Mouse (Mus musculus): ENCODE data around the gene Gm13212. TPM values are rescaled to one million over a fixed set of nuclear protein-coding genes. Genes with fewer than 3 reads are reported as not detected.
"Not testable (repeated sequence)": the region's sequence is repeated elsewhere in the genome, so short reads cannot be mapped to it uniquely, and the experiment has no call there.

The Gm13212 gene
- 0.55 and 1.00 TPM in 2 replicates for polyA plus RNA-seq (2016; fragmentation: Nextera tagmentation; extraction: Ambion mirVana)

- H3K9me3 ChIP-seq; DNase-seq (ENCODE audit: low spot score); H3K36me3 ChIP-seq; H3K27ac ChIP-seq; H3K4me1 ChIP-seq (replicated peaks); H3K27me3 ChIP-seq (ENCODE audit: insufficient read depth, poor library complexity, severe bottlenecking): not testable (repeated sequence)
- 24% methylated on average over 11 of the region's 11 CpGs for WGBS
- peak within 1 kb of the TSS; percentile 37 for H3K4me3 ChIP-seq
These were observed at the start of gene Gm13212 for GRCm38 (mm10) chr4:145585078-145585477. Gene Gm13212, plus strand, starts transcription at chr4:145585166.

GRCm38 (mm10) chr4:145543861-145544260, 41.1 kb upstream of the Gm13212 start:
- not testable (repeated sequence) for H3K27me3 ChIP-seq (ENCODE audit: insufficient read depth, poor library complexity, severe bottlenecking); H3K27ac ChIP-seq; H3K4me1 ChIP-seq (replicated peaks); DNase-seq (ENCODE audit: low spot score); H3K4me3 ChIP-seq; H3K36me3 ChIP-seq
- H3K9me3 ChIP-seq: peaks cover 55% of the 10 kb centered on the region
- WGBS: 80% methylated on average over 5 of the region's 5 CpGs

DNA sequence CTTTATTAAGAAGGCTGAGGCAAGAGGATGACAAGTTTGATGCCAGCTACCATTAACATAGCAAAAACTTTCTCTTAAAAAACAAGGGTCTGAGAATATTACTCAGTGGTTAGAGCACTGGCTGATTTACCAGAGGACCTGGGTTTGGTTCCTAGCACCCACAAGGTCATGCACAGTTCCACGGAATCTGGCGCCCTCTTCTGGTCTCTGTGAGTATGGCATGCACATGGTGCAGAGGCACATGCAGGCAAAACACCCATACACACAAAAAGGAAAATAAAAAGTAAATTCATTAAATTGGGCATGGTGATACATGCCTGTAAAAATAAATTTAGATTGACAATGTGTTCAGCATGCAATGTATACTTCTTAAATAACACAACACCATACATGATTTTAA, 39.9 kb upstream of the Gm13212 start:
- not testable (repeated sequence) for DNase-seq (ENCODE audit: low spot score); H3K4me3 ChIP-seq; H3K27me3 ChIP-seq (ENCODE audit: insufficient read depth, poor library complexity, severe bottlenecking); H3K4me1 ChIP-seq (replicated peaks); H3K27ac ChIP-seq; H3K36me3 ChIP-seq
- H3K9me3 ChIP-seq: peaks cover 61% of the 10 kb centered on the region
- 30% methylated on average over 2 of the region's 2 CpGs for WGBS

DNA sequence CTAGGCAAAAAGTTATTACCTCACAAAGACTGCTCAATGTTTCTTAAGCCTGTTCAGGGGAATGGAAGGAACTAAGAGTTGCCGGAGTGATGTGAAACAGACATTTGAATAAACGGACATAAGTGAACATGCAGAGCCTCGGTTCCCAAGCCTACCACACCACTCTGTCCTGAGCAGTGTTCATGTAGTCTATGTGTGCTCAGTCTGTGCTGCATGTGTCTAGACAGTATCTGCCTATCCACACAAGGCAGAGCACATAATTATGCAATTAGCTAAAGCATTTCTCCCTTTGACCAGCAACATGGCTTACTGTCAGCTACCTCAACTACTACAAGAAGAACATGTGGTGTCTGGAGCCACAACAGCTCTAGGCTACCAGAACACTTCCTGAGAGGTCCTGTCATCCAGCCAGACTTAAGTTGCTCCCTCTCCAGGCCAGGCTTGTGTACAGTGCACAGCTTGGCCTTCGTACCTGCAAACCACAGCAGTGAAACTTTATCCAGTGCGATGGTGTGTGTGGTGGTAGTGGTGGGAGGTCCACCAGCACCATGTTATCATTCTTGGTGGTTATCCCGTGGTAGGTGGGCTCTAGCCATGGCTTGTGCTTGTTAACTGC, 39.1 kb upstream of the Gm13212 start:
- not testable (repeated sequence) for H3K4me1 ChIP-seq (replicated peaks); DNase-seq (ENCODE audit: low spot score); H3K27me3 ChIP-seq (ENCODE audit: insufficient read depth, poor library complexity, severe bottlenecking); H3K36me3 ChIP-seq; H3K27ac ChIP-seq; H3K4me3 ChIP-seq
- 80% methylated on average over 6 of the region's 6 CpGs for WGBS
- peaks cover 58% of the 10 kb centered on the region for H3K9me3 ChIP-seq

- not testable (repeated sequence) for H3K4me3 ChIP-seq
These were observed 38.5 kb upstream of the Gm13212 start for GRCm38 (mm10) chr4:145546477-145546876.

GRCm38 (mm10) chr4:145556680-145557079, 28.3 kb upstream of the Gm13212 start:
- Histone ChIP-seq H3K9me3 (peaks cover 64% of the 10 kb centered on the region), H3K36me3 (no peaks in the 10 kb centered on the region), H3K27me3 (ENCODE audit: insufficient read depth, poor library complexity, severe bottlenecking) (no peaks in the 10 kb centered on the region), H3K4me1 (replicated peaks) (no peaks in the 10 kb centered on the region), H3K4me3 (no peak overlapping the region), H3K27ac (no peak overlapping the region)
- 85% methylated on average over 1 of the region's 1 CpGs for WGBS
- DNase-seq (ENCODE audit: low spot score): no peak

More at GRCm38 (mm10) chr4:145546477-145546876, 38.5 kb upstream of the Gm13212 start:
- not testable (repeated sequence) for H3K27ac ChIP-seq; H3K4me1 ChIP-seq (replicated peaks); H3K27me3 ChIP-seq (ENCODE audit: insufficient read depth, poor library complexity, severe bottlenecking); DNase-seq (ENCODE audit: low spot score); H3K36me3 ChIP-seq
- WGBS: 85% methylated on average over 3 of the region's 3 CpGs
- H3K9me3 ChIP-seq: peaks cover 56% of the 10 kb centered on the region

- Histone ChIP-seq H3K4me1 (replicated peaks) (no peaks in the 10 kb centered on the region), H3K4me3 (no peak overlapping the region), H3K36me3 (no peaks in the 10 kb centered on the region), H3K27me3 (ENCODE audit: insufficient read depth, poor library complexity, severe bottlenecking) (no peaks in the 10 kb centered on the region), H3K9me3 (peaks cover 59% of the 10 kb centered on the region), H3K27ac (no peak overlapping the region)
- WGBS: 42% methylated on average over 3 of the region's 3 CpGs
- DNase-seq (ENCODE audit: low spot score): no peak
These were observed 25.4 kb upstream of the Gm13212 start for GRCm38 (mm10) chr4:145559505-145560099.

DNA sequence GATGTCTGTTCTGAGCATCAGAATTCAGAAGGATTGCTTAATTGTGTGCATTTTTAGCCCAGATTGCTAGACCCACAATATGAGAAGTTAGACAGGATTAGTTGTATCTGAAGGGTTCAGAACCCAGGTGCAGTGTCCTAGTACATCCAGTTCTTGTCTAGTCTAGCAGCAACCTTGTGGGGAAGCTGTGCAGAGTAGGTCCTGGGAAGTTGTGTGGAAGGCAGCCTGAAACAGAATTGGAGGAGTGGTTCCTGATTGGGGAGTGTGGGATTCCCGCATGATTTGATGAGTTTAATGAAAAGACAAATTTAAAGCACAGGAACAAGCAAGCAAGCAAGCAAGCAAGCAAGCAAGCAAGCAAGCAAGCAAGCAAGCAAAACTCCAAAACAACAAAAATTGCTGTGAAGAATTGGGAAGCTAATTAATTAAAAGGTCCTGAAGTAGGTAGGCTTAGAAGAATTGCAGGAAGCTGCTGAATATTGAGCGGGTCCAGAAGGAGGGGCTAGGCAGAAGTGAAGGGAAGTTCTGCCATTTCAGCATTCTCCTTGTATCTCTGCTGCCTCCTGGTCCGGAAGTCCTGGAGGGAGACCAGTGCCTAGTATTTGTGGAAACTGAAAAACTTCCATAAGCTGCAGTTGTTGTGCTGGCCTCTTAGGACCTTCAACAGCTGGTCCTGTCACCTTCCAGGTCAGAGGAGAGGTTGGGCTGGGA, 20.7 kb upstream of the Gm13212 start:
- WGBS: 66% methylated on average over 3 of the region's 3 CpGs

DNA sequence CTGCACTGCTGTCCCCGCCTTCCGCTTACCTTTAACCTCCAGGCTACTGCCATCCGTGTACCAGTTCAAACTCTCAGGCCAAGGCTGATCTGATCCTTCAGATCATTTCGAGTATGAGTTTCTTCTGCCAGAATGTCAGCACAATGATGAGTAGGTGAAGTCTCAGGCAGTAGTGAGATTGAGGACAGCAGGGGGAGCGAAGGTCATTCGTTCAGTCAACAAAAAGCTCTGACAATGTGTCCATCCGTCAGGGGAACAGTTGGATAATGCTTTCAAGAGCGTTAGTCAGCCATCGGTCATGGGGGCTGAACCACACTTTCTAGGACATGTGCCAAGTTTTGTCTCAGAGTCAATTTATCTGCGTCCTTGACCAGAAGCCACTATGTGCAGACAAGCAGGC, 14.5 kb upstream of the Gm13212 start:
- DNase-seq (ENCODE audit: low spot score); H3K4me3 ChIP-seq: not testable (repeated sequence)
- 84% methylated on average over 9 of the region's 10 CpGs for WGBS

More for the DNA sequence above, 20.7 kb upstream of the Gm13212 start:
- peaks cover 53% of the 10 kb centered on the region for H3K9me3 ChIP-seq
- no peaks in the 10 kb centered on the region for H3K27me3 ChIP-seq (ENCODE audit: insufficient read depth, poor library complexity, severe bottlenecking)
- H3K36me3 ChIP-seq: no peaks in the 10 kb centered on the region
- H3K4me1 ChIP-seq (replicated peaks): no peaks in the 10 kb centered on the region
- no peak overlapping the region for H3K27ac ChIP-seq
- H3K4me3 ChIP-seq: no peak overlapping the region
- DNase-seq (ENCODE audit: low spot score): no peak

GRCm38 (mm10) chr4:145576623-145577022, 8.3 kb upstream of the Gm13212 start:
- 90% methylated on average over 8 of the region's 8 CpGs for whole genome bisulfite sequencing
- peaks cover 35% of the 10 kb centered on the region for H3K9me3 ChIP-seq
- not testable (repeated sequence) for H3K27me3 ChIP-seq (ENCODE audit: insufficient read depth, poor library complexity, severe bottlenecking); H3K4me1 ChIP-seq (replicated peaks); H3K4me3 ChIP-seq; H3K27ac ChIP-seq; DNase-seq (ENCODE audit: low spot score); H3K36me3 ChIP-seq

More for the DNA sequence above, 14.5 kb upstream of the Gm13212 start:
- peaks cover 28% of the 10 kb centered on the region for H3K9me3 ChIP-seq
- H3K27ac ChIP-seq; H3K36me3 ChIP-seq; H3K4me1 ChIP-seq (replicated peaks); H3K27me3 ChIP-seq (ENCODE audit: insufficient read depth, poor library complexity, severe bottlenecking): not testable (repeated sequence)

DNA sequence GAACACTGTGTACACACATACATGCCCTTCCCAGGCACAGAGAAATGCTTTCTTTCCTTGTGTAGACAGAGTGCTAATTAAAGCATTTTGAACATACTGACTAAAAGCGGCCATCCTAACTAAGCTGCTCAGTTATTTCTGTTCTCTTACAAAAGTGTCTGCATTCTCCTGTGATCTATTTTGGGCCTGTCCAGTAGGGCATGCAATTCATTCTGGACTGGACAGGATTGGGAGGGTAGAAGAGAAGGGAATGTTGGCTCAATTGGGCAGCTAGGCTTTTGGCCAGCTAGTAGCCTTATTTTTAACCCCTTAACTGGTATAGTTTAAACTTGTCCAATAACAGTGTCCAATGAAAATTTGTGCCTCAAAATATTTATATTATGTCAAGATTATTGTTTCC, 4.6 kb upstream of the Gm13212 start:
- DNase-seq (ENCODE audit: low spot score); H3K36me3 ChIP-seq; H3K4me1 ChIP-seq (replicated peaks); H3K27ac ChIP-seq; H3K4me3 ChIP-seq; H3K27me3 ChIP-seq (ENCODE audit: insufficient read depth, poor library complexity, severe bottlenecking): not testable (repeated sequence)
- peaks cover 25% of the 10 kb centered on the region; the same call in 1 of the 2 replicates for H3K9me3 ChIP-seq
- 92% methylated on average over 1 of the region's 1 CpGs for WGBS

DNA sequence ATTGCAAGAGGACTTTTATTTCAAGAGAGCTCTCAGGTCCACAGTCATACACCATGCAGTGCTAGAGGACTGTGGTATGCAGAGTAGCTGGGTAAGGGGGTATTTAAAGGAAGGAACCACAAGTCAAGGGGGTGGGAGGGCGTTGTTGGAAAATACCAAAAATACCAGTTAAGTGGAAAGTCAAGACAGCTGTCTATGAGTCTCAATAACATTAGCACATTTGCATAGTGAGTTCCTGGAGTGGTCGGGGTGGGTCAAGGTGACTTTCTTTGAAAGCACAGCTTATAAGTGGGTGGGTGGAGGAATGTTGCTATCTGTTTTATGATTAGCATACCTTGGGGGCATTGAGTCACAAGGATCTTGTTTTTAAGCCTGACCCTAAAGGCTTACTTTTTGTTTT, 1.1 kb downstream of the Gm13212 start:
- not testable (repeated sequence) for H3K27ac ChIP-seq; H3K36me3 ChIP-seq; H3K27me3 ChIP-seq (ENCODE audit: insufficient read depth, poor library complexity, severe bottlenecking); H3K4me3 ChIP-seq; DNase-seq (ENCODE audit: low spot score); H3K9me3 ChIP-seq; H3K4me1 ChIP-seq (replicated peaks)
- 74% methylated on average over 2 of the region's 2 CpGs for WGBS

- not testable (repeated sequence) for H3K27me3 ChIP-seq (ENCODE audit: insufficient read depth, poor library complexity, severe bottlenecking); H3K27ac ChIP-seq; H3K36me3 ChIP-seq; H3K4me1 ChIP-seq (replicated peaks); DNase-seq (ENCODE audit: low spot score); H3K9me3 ChIP-seq; H3K4me3 ChIP-seq
- 72% methylated on average over 1 of the region's 1 CpGs for WGBS
These were observed 9.2 kb downstream of the Gm13212 start for GRCm38 (mm10) chr4:145594183-145594582.
